Mouse (Mus musculus) liver (tissue): Measurements from ENCODE around the gene Smok2a.
"Not testable (repeated sequence)": the region's sequence is repeated elsewhere in the genome, so short reads cannot be mapped to it uniquely, and the experiment has no call there.

Source experiments
- DNase-seq: peaks from one replicate; pipeline ENCODE4 v3.0.0-alpha.2; 2020; ENCODE audit warnings: mixed read lengths

The Smok2a gene

GRCm38 (mm10) chr17:13215595-13215994, 5.4 kb upstream of the Smok2a start:
- no peak for DNase-seq

- DNase-seq, result not testable (repeated sequence)
Observed at GRCm38 (mm10) chr17:13221921-13222320, 933 bp downstream of the Smok2a start.

GRCm38 (mm10) chr17:13229957-13230356, 9.0 kb downstream of the Smok2a start, which contains the start of gene Smok2b:
Gene Smok2b, plus strand, starts transcription at chr17:13230257.
- not testable (repeated sequence) for DNase-seq

- not testable (repeated sequence) for DNase-seq
Observed at GRCm38 (mm10) chr17:13239461-13239860, 18.5 kb downstream of the Smok2a start.

- DNase-seq, result not testable (repeated sequence)
Observed at GRCm38 (mm10) chr17:13240807-13241727, 20.1 kb downstream of the Smok2a start.

- not testable (repeated sequence) for DNase-seq
Observed at GRCm38 (mm10) chr17:13254786-13255185, 33.8 kb downstream of the Smok2a start.
